Mouse (Mus musculus) CH12F3 (cell line): ENCODE measurements around the gene Colca2.

Experiments
- in situ Hi-C: fragments of 300-500 bp; cut with MboI; formaldehyde crosslinking; loops from 2 replicates; pipeline ENCODE4 v1.14.3; 2020; ENCODE audit warnings: low sequenced_read_pairs

Gene Colca2

GRCm38 (mm10) chr9:51278500-51279381 is at the start of gene Colca2:
Colca2 (minus strand) TSS chr9:51278569.
- in situ Hi-C loops = no loop called here

- in situ Hi-C loops = loop anchor here (25.0 kb wide), 1 partner anchor 760 kb away; no protein-coding TSS in a partner anchor
Measured at GRCm38 (mm10) chr9:51327555-51327903, 49.2 kb upstream of the Colca2 start.

DNA sequence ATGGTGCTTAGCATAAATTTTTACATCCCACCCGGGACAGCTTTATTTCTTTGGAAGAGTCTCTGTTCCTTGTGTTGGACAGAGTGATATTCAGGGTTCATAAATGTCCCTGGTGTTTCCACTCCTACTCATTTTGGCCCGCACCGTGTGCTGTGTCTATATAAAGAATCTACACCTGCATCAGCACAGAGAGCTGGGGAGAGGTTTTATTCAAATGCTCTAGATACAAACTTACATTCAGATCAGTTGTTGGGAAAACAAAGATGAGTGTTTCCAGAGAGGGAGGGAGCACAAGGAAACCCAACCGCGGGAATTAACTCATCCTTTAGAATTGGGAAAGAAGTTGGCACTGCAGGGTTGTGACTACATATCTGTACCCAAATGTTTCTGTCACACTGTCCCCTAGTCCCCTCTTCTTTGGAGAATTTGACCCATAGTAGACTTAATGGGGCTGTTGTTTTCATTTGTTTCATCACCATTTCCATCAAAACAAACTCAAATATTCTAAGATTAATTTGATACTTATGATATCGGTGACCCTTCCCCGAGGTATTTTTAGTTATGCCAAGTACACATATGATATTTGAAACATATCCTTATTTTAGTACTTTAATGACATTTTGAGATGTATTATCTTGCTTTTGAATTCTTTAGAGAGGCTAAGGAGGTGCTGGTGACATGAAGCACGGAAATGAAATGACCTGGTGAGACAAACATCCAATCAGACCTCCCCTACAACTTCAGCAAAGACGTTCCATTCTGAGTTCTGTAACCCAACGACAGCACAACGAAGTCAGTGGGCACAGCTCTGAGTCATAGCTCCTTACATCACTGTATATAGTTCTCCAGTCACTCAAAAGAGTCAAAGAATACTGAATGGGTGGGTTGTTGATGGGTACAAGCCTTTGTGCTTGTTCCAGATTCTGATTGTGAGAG is 48.5 kb upstream of the Colca2 start:
- in situ Hi-C loops = loop anchor here (25.0 kb wide), 1 partner anchor 760 kb away; no protein-coding TSS in a partner anchor

- in situ Hi-C loops = loop anchor here (25.0 kb wide), 2 partner anchors 763 to 963 kb away; no protein-coding TSS in a partner anchor
Measured at GRCm38 (mm10) chr9:51324406-51325065, 46.2 kb upstream of the Colca2 start.

GRCm38 (mm10) chr9:51320096-51320495 is 41.7 kb upstream of the Colca2 start:
- in situ Hi-C loops = loop anchor here (25.0 kb wide), 1 partner anchor 967 kb away; no protein-coding TSS in a partner anchor

- in situ Hi-C loops = loop anchor here (25.0 kb wide), 1 partner anchor 969 kb away; no protein-coding TSS in a partner anchor
Measured at GRCm38 (mm10) chr9:51318246-51318645, 39.9 kb upstream of the Colca2 start.

GRCm38 (mm10) chr9:51317322-51317721 is 39.0 kb upstream of the Colca2 start:
- in situ Hi-C loops = loop anchor here (25.0 kb wide), 1 partner anchor 970 kb away; no protein-coding TSS in a partner anchor

- in situ Hi-C loops = loop anchor here (25.0 kb wide), 1 partner anchor 972 kb away; no protein-coding TSS in a partner anchor
Measured at GRCm38 (mm10) chr9:51315402-51316063, 37.2 kb upstream of the Colca2 start.

GRCm38 (mm10) chr9:51312554-51313317 is 34.4 kb upstream of the Colca2 start:
- in situ Hi-C loops = loop anchor here (25.0 kb wide), 1 partner anchor 975 kb away; no protein-coding TSS in a partner anchor

- in situ Hi-C loops = loop anchor here (25.0 kb wide), 1 partner anchor 977 kb away; no protein-coding TSS in a partner anchor
Measured at GRCm38 (mm10) chr9:51310515-51310914, 32.1 kb upstream of the Colca2 start.

- in situ Hi-C loops = loop anchor here (25.0 kb wide), 1 partner anchor 981 kb away; no protein-coding TSS in a partner anchor
Measured at GRCm38 (mm10) chr9:51306351-51306750, 28.0 kb upstream of the Colca2 start.

DNA sequence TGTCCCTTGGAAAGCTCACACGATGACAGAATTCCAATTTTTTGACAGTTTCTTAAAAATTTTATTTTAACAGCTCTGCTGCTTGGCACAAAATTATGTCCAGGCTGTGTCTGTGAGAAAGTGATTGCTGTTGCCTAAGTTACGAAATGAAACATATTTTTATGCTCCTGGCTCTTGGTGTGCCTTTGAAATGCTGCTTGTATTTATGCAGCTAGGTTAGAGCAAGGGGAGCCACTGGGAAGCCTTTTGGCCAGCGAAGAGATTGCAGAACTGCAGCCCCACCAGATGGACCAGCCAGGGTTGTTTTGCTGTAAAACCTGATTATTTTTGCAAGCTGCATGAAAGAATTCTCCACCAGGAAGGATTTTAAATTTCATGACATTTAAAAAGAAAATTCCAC is 26.8 kb upstream of the Colca2 start:
- in situ Hi-C loops = loop anchor here (25.0 kb wide), 1 partner anchor 982 kb away; no protein-coding TSS in a partner anchor

DNA sequence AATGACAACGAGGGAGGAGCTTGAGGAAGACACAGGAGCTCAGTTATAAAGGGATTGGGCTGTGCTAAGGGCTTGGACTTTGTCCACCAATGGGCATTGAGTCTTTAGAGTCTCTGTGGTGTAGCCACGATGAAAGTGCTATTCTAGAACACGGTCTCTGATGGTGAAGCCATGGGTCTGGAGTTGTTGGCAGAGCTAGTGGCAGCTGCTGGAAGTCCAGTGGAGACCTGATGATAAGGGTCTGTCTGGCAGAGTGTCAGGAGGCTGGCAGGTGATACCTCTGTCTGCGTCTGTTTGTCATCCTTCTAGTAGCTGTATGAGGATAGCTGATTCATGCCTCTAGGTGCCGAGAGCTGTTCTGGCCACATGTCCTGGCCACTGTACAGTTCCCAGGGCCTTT is 25.6 kb upstream of the Colca2 start:
- in situ Hi-C loops = loop anchor here (25.0 kb wide), 1 partner anchor 983 kb away; no protein-coding TSS in a partner anchor

DNA sequence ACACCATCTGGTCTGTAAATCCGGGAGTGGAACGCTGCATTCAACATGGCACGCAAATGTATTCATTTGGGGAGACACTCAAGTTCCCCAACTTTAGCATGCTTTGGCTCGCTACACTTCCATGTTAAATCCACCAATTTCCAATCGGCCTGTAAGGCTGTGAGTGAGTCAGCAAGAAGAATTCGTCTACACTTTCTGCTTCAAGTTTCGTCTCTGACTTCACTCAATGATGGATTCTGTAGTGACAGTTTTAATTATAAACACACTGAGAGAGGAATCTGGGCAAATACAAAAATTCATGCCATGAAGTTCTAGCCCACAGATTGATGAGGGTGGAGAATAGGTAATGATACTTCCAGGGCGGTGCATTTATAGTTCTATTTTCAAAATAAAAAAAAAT is 15.2 kb upstream of the Colca2 start:
- in situ Hi-C loops = loop anchor here (5.0 kb wide), 1 partner anchor 136 kb away; no protein-coding TSS in a partner anchor

- in situ Hi-C loops = loop anchor here (5.0 kb wide), 1 partner anchor 135 kb away; no protein-coding TSS in a partner anchor
Measured at GRCm38 (mm10) chr9:51292674-51293073, 14.3 kb upstream of the Colca2 start.

DNA sequence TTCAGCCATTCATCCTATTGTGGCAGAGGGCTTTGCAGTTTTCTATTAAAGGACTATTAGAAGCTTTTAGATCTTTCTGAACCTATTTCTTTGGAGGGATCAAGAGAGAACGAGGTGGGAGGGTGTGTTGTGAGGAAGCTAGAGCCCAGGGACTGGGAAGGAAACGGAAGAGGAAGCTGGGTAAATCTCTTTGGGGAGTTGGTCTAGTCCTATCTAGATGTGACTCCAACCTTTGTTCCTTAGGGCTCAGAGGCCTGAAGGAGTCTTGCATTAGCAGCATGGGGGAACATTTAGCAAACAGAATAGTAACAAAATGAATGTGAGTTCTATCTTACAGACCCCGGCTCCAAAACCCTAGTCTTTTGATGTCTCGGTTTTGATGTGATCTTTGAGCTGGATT is 12.6 kb upstream of the Colca2 start:
- in situ Hi-C loops = loop anchor here (5.0 kb wide), 1 partner anchor 134 kb away; no protein-coding TSS in a partner anchor

DNA sequence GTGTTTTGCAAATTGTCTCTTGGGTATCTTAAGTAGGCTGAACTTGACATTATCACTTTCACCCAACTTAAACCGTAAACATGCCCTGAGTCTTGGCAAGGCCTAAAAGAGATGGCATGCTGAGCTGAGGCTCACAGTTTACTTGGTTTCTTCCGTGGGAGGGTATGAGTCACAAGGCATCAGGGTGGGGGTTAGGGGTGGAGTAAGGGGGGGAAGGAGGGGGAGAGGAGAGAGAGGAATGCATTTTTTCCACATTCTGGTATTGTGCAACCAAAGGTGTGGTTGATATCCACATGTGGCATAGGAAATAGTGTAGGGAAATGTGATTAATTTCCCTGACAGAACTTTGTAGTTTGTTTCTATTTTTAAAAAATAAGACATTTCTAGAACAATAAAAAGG is 7.7 kb upstream of the Colca2 start:
- in situ Hi-C loops = no loop called here

- in situ Hi-C loops = no loop called here
Measured at GRCm38 (mm10) chr9:51277834-51278498, 403 bp downstream of the Colca2 start.
